Mouse (Mus musculus) CH12.LX (cell line): ENCODE data around the gene Sdr39u1. TPM values are rescaled to one million over a fixed set of nuclear protein-coding genes. Genes with fewer than 3 reads are reported as not detected.

Experiments
- DNase-seq: peaks from one replicate; pipeline ENCODE4 v3.0.0-alpha.2; 2013; ENCODE audit errors: extremely low read depth
- H3K27ac ChIP-seq: 2 replicates; pipeline ENCODE4 v1.5.1; 2012; ENCODE audit warnings: low read depth, mild to moderate bottlenecking, control low read depth, moderate library complexity; ENCODE audit not compliant: insufficient read depth
- H3K27me3 ChIP-seq: replicated peaks from 2 replicates; pipeline ENCODE3; 2012; ENCODE audit warnings: inconsistent platforms
- H3K36me3 ChIP-seq, 2 experiments: replicated peaks in 1 of 2; 2 replicates each; pipeline versions ENCODE3 to v1.6.1; 2012; ENCODE audit warnings: inconsistent platforms in 1 of 2, low read length in 1 of 2, mild to moderate bottlenecking in 1 of 2, mixed read lengths in 1 of 2, moderate library complexity in 1 of 2; ENCODE audit not compliant: control insufficient read depth in 1 of 2, insufficient read depth in 1 of 2
- H3K4me1 ChIP-seq, 2 experiments: 2 replicates each; pipeline ENCODE4 v1.6.1; 2012; ENCODE audit warnings: inconsistent platforms in 1 of 2, moderate library complexity in 1 of 2; ENCODE audit not compliant: insufficient read depth in 2 of 2, control insufficient read depth in 1 of 2
- H3K4me2 ChIP-seq: 2 replicates; pipeline ENCODE4 v1.6.1; 2012; ENCODE audit warnings: low read depth, mild to moderate bottlenecking, control low read depth; ENCODE audit not compliant: poor library complexity, insufficient read depth, severe bottlenecking
- H3K4me3 ChIP-seq, 3 experiments: fragments of 150-350 bp in 1 of 3; sonication (generic) in 1 of 3; replicated peaks in 1 of 3; 2 replicates each; pipeline versions ENCODE3 to v1.5.1; 2011 to 2012; ENCODE audit warnings: low read depth in 2 of 3, low read length in 2 of 3, mild to moderate bottlenecking in 2 of 3, moderate library complexity in 2 of 3, control low read depth in 1 of 3, improper control_type of control experiment in 1 of 3, inconsistent platforms in 1 of 3, mixed read lengths in 1 of 3; ENCODE audit not compliant: poor library complexity in 1 of 3
- H3K79me2 ChIP-seq: replicated peaks from 2 replicates; pipeline ENCODE4 v1.6.1; 2012; ENCODE audit warnings: mild to moderate bottlenecking, moderate library complexity; ENCODE audit not compliant: control insufficient read depth, poor library complexity, insufficient read depth, severe bottlenecking; ENCODE audit errors: extremely low read depth
- H3K9ac ChIP-seq: 2 replicates; pipeline ENCODE4 v1.6.1; 2012; ENCODE audit warnings: low read depth, mild to moderate bottlenecking, control low read depth, moderate library complexity; ENCODE audit not compliant: insufficient read depth
- H3K9me3 ChIP-seq: replicated peaks from 2 replicates; pipeline ENCODE3; 2012; ENCODE audit warnings: low read length, inconsistent platforms, mixed read lengths
- CTCF ChIP-seq, 2 experiments: IDR thresholded peaks in 1 of 2; conservative IDR thresholded peaks in 1 of 2; 2 replicates each; pipeline ENCODE4 v1.5.1; 2011 to 2012; ENCODE audit warnings: low read depth in 2 of 2, low read length in 2 of 2, improper control_type of control experiment in 1 of 2, inconsistent platforms in 1 of 2, mild to moderate bottlenecking in 1 of 2, moderate library complexity in 1 of 2
- E2F4 ChIP-seq: IDR thresholded peaks from 2 replicates; pipeline ENCODE4 v1.6.1; 2011; ENCODE audit warnings: low read depth, low read length, improper control_type of control experiment; ENCODE audit not compliant: insufficient replicate concordance
- ELF1 ChIP-seq: IDR thresholded peaks from 2 replicates; pipeline ENCODE4 v1.6.1; 2014; ENCODE audit warnings: low read depth, mild to moderate bottlenecking, inconsistent platforms, low read length, improper control_type of control experiment
- EP300 ChIP-seq: IDR thresholded peaks from 2 replicates; pipeline ENCODE4 v1.6.1; 2011; ENCODE audit warnings: low read length, improper control_type of control experiment
- ETS1 ChIP-seq: conservative IDR thresholded peaks from 2 replicates; pipeline ENCODE4 v1.6.1; 2012; ENCODE audit warnings: low read depth, mild to moderate bottlenecking, inconsistent platforms, low read length, improper control_type of control experiment, moderate library complexity
- GABPA ChIP-seq: IDR thresholded peaks from 2 replicates; pipeline ENCODE4 v1.6.1; 2012; ENCODE audit warnings: low read depth, low read length, improper control_type of control experiment, inconsistent platforms; ENCODE audit not compliant: insufficient replicate concordance
- IRF4 ChIP-seq: IDR thresholded peaks from 2 replicates; pipeline ENCODE4 v1.6.1; 2014; ENCODE audit warnings: low read depth, mild to moderate bottlenecking, inconsistent platforms, low read length, improper control_type of control experiment
- KAT2A ChIP-seq: IDR thresholded peaks from 2 replicates; pipeline ENCODE4 v1.6.1; 2012; ENCODE audit warnings: low read length, improper control_type of control experiment, inconsistent platforms; ENCODE audit not compliant: insufficient replicate concordance
- MAX ChIP-seq: IDR thresholded peaks from 2 replicates; pipeline ENCODE4 v1.6.1; 2011; ENCODE audit warnings: low read length, improper control_type of control experiment
- MEF2A ChIP-seq: IDR thresholded peaks from 2 replicates; pipeline ENCODE4 v1.6.1; 2014; ENCODE audit warnings: low read depth, mild to moderate bottlenecking, inconsistent platforms, low read length, improper control_type of control experiment, borderline replicate concordance
- MXI1 ChIP-seq: IDR thresholded peaks from 2 replicates; pipeline ENCODE4 v1.6.1; 2011; ENCODE audit warnings: mild to moderate bottlenecking, low read depth, low read length, improper control_type of control experiment
- MYC ChIP-seq: IDR thresholded peaks from 2 replicates; pipeline ENCODE4 v1.6.1; 2011; ENCODE audit warnings: low read depth, mild to moderate bottlenecking, improper control_type of control experiment, low read length
- NELFE ChIP-seq: IDR thresholded peaks from 2 replicates; pipeline ENCODE4 v1.6.1; 2011; ENCODE audit warnings: low read depth, low read length, improper control_type of control experiment
- NRF1 ChIP-seq: IDR thresholded peaks from 2 replicates; pipeline ENCODE4 v1.6.1; 2014; ENCODE audit warnings: low read depth, mild to moderate bottlenecking, inconsistent platforms, low read length, improper control_type of control experiment, moderate library complexity
- RAD21 ChIP-seq: IDR thresholded peaks from 2 replicates; pipeline ENCODE4 v1.6.1; 2011; ENCODE audit warnings: low read depth, mild to moderate bottlenecking, low read length, improper control_type of control experiment, moderate library complexity
- RCOR1 ChIP-seq: conservative IDR thresholded peaks from 2 replicates; pipeline ENCODE4 v1.6.1; 2012; ENCODE audit warnings: low read depth, mild to moderate bottlenecking, inconsistent platforms, low read length, improper control_type of control experiment
- SMC3 ChIP-seq: IDR thresholded peaks from 2 replicates; pipeline ENCODE4 v1.6.1; 2011; ENCODE audit warnings: low read depth, low read length, improper control_type of control experiment
- USF2 ChIP-seq: conservative IDR thresholded peaks from 2 replicates; pipeline ENCODE4 v1.6.1; 2011; ENCODE audit warnings: low read depth, low read length, improper control_type of control experiment
- ZMIZ1 ChIP-seq: IDR thresholded peaks from 2 replicates; pipeline ENCODE4 v1.6.1; 2012; ENCODE audit warnings: low read depth, mild to moderate bottlenecking, inconsistent platforms, low read length, improper control_type of control experiment
- dilution Hi-C: fragments of 300-500 bp; cut with MboI; formaldehyde crosslinking; loops from 2 replicates; pipeline ENCODE4 v1.14.3; 2020; ENCODE audit warnings: low sequenced_read_pairs; ENCODE audit not compliant: extremely low pct_unique_long_range_greater_than_20kb, extremely low pct_ligation_motif_present
- in situ Hi-C: fragments of 300-500 bp; cut with MboI; formaldehyde crosslinking; loops from 3 replicates; pipeline ENCODE4 v1.14.3; 2019; ENCODE audit warnings: low sequenced_read_pairs, low pct_ligation_motif_present, low pct_unique_long_range_greater_than_20kb, mixed read lengths
- polyA plus RNA-seq: library from polyadenylated mRNA; unstranded; fragments of >175 nt; gene quantifications from 2 replicates; pipeline ENCODE4 v1.2.1, GENCODE M21; 2012; ENCODE audit warnings: low read depth; ENCODE audit not compliant: insufficient read length
- total RNA-seq, 2 experiments: library from RNA; depleted of rRNA; stranded (reverse); fragments of 300-350 nt in 1 of 2; fragments of >200 nt in 1 of 2; gene quantifications; 2 replicates each; pipeline ENCODE4 v1.2.3; 2012 to 2014

The Sdr39u1 gene
- total and polyA plus RNA-seq, 3 experiments: 61.4 to 90.8 (median 66.7) TPM

- H3K36me3 ChIP-seq: no peaks in the 10 kb centered on the region
- H3K9ac ChIP-seq: no peak overlapping the region
- no peak overlapping the region for H3K4me3 ChIP-seq
- H3K79me2 ChIP-seq: no peaks in the 10 kb centered on the region
- dilution Hi-C loops: no loop called here
- no peak overlapping the region for H3K27ac ChIP-seq
- no peak for DNase-seq
- H3K4me2 ChIP-seq: no peak overlapping the region
- in situ Hi-C loops: no loop called here
- peaks cover 17% of the 10 kb centered on the region for H3K27me3 ChIP-seq
- H3K4me1 ChIP-seq: peaks cover 13 to 31% of the 10 kb centered on the region in 2 experiments
- peaks cover 10% of the 10 kb centered on the region for H3K9me3 ChIP-seq
- TF ChIP-seq RAD21 (no peak; the same call in 1 of the 2 replicates), ETS1 (no peak), NRF1 (no peak), SMC3 (peak; percentile 30; the same call in 1 of the 2 replicates), CTCF (conservative IDR thresholded peaks at IDR 0.05 in 1 of 2, IDR thresholded peaks at IDR 0.05 in 1 of 2; ENCODE audit: low read depth in 2 of 2, low read length in 2 of 2) (peak; percentile 75 to 97), E2F4 (no peak), RCOR1 (no peak), NELFE (no peak)
These were observed 33.1 kb downstream of the Sdr39u1 start for GRCm38 (mm10) chr14:55866962-55867361.

DNA sequence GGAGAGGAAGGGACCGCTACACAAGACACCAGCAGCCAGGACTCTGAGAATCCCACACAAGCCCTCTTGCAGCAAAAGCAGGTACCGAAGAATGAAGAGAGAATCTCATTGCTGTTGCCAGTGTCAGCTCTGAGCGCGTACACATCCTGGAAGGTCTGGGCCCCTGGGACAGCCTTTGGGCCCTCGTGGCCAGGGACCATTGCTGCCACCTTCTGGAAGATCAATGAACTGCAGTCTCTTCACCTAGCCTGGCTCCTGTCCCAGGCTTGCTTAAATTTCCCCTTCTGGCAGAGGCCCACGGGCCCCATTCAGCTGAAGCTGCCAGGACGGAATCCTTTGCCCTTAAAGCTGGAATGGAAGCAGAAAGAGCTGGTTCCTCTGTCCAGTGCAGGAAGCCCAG is 36.3 kb downstream of the Sdr39u1 start:
- Histone ChIP-seq H3K4me3 (no peak overlapping the region), H3K9ac (no peak overlapping the region), H3K27me3 (peaks cover 17% of the 10 kb centered on the region), H3K9me3 (no peaks in the 10 kb centered on the region), H3K4me2 (no peak overlapping the region), H3K27ac (no peak overlapping the region), H3K36me3 (no peaks in the 10 kb centered on the region), H3K79me2 (no peaks in the 10 kb centered on the region), H3K4me1 (peaks cover 10 to 21% of the 10 kb centered on the region in 2 experiments)
- dilution Hi-C loops (no loop called here), in situ Hi-C loops (loop anchor here (5.0 kb wide), 1 partner anchor 41 kb away; the partner anchor contains the start of gene Nfatc4)
- TF ChIP-seq SMC3 (peak; percentile 87), ZMIZ1 (no peak), MEF2A (peak; percentile 23; the same call in 1 of the 2 replicates), IRF4 (peak; percentile 49; the same call in 1 of the 2 replicates), MYC (peak; percentile 84), KAT2A (no peak), NELFE (peak; percentile 18; the same call in 1 of the 2 replicates), MAX (peak; percentile 59; the same call in 1 of the 2 replicates), CTCF (conservative IDR thresholded peaks at IDR 0.05 in 1 of 2, IDR thresholded peaks at IDR 0.05 in 1 of 2; ENCODE audit: low read depth in 2 of 2, low read length in 2 of 2) (peak; percentile 77 to 93; a peak in 3 of 4 replicates), USF2 (no peak), EP300 (no peak), GABPA (no peak), ELF1 (peak; percentile 36), RAD21 (peak; percentile 84), MXI1 (no peak)
- DNase-seq: peak; percentile 84
